Mouse (Mus musculus) layer of hippocampus, adult 8-10 months (tissue): Measurements from ENCODE around the gene BC051665. TPM values are rescaled to one million over a fixed set of nuclear protein-coding genes. Genes with fewer than 3 reads are reported as not detected.

ENCODE experiments used
- DNase-seq, 2 experiments: peaks; one replicate each; pipeline ENCODE4 v3.0.0; 2022; ENCODE audit warnings: low spot score in 2 of 2
- total RNA-seq, 4 experiments: library from RNA; stranded (reverse); gene quantifications; 2 replicates each; pipeline ENCODE4 v1.2.4; 2022

BC051665 gene
- total RNA-seq, result not detected

DNA sequence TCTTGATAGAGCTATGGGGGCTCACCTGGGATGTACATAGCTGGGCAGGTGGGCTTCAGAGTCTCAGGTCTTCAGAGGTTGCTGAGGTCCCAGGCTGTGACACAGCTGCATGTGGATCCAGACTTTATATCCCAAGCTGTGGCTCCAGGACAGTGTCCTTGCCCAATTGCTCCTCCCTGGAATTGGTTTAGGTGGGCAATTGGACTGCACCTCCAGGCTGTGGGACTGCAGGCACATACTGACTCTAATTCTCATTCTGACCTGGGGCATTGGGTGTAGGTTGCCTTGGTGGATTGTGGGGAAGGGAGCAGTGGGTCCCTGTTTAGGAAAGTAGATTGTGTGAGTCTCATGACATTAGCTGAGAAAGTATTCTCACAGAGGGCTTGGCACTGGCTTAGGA is at the start of gene BC051665:
Gene BC051665, minus strand, starts transcription at position 101 of the 400 bp plus-strand sequence.
- DNase-seq, result no peak

GRCm38 (mm10) chr13:60826052-60826451 is 39.9 kb upstream of the BC051665 start:
- DNase-seq, result no peak

DNA sequence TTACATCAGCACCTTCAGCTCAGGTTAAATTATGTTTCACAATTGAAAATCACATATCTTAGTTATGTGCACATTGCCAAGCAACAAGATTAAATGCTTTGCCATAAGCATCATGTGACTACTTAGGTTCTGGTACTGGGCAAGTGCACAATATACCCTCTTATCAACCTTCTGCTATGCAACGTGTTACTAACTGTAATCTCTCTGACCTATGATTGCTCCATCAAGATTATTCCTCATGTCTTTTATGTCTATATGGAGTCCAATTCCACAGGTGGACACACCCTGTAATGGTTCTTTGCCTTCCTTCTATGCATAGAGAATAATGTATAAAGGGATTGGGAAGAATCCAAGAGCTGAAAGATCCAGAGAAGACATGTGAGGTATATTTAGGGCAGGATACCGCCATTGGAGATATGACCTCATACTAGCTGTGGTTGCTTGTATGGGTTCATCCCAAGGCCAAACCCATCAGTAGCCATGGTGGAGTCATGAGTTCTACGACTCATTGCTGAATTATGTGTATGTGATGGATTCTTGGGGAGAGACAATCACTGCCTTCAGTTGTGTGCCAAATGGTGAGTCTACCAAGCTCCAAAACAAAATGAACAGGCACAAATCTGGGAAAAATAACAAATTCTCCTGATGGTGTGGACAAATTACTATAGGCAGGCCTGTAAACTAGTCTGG is 34.5 kb upstream of the BC051665 start:
- no peak for DNase-seq

DNA sequence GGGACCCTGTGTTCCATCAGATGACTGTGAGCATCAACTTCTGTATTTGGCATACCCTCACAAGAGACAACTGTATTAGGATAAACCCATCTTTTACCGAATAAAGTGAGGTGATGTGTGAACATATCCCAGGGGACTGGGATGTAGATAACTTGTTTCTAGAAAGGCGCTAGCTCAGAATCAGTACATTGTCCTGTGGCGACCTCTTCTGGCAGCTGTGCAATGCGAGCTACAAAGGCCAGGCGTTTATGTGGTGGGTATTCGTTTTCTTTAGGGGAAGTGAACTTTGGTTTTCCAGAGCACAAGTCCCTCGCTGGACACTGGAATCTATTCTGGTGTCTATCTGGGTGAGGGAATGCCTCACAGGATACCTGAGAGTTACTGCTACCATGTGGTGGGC is 33.3 kb upstream of the BC051665 start:
- DNase-seq, result peak in 1 of 2 experiments; percentile 11

GRCm38 (mm10) chr13:60813722-60814121 is 27.6 kb upstream of the BC051665 start:
- DNase-seq, result no peak

DNA sequence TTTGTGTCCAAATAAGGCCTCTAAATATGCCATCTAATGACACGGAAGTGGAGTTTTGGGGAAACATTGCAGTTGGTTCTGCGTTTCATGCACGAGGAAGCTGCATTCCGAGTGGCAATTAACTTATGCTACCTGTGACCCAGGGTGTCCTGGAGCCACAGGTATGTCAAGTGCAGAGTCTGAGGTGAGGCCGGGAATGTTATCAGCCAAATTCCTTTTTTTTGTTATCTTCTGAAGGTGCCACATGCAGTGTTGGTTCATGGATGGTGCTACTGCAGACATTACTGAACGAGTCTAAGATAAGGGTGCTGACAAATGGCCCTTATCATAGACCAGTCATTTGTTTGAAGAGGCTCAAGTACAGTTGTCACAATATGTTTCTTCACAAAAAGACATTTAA is 26.6 kb upstream of the BC051665 start:
- DNase-seq, result no peak

GRCm38 (mm10) chr13:60809690-60810089 is 23.5 kb upstream of the BC051665 start:
- no peak for DNase-seq

- no peak for DNase-seq
Observed at GRCm38 (mm10) chr13:60802749-60803148, 16.6 kb upstream of the BC051665 start, which contains the start of gene Ctsll3. TSS of gene Ctsll3 (minus strand) at chr13:60802849.

GRCm38 (mm10) chr13:60789466-60789865 is 3.3 kb upstream of the BC051665 start:
- no peak for DNase-seq

DNA sequence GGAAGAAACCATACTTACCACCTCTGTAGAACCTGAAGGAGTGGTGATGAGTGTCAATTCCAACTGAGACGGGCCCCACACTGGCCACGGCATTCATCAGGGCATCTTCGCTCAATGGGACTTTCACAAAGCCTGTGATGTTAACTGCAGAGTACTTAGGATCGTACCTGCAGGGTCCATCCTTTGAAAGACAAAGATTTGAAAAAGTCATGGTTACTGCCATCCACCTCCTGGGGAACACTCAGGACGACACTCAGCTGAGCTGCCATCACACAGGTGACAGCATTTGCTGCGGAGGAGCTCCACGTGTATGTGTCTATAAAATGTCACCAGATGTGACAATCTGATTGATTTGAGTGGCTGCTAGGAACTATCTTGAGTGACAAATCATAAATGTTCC is 2.9 kb downstream of the BC051665 start:
- no peak for DNase-seq

- DNase-seq, result no peak
Observed at GRCm38 (mm10) chr13:60780534-60780933, 5.6 kb downstream of the BC051665 start.

- DNase-seq, result no peak
Observed at GRCm38 (mm10) chr13:60761161-60761560, 25.0 kb downstream of the BC051665 start.

GRCm38 (mm10) chr13:60760392-60760791 is 25.8 kb downstream of the BC051665 start:
- no peak for DNase-seq

DNA sequence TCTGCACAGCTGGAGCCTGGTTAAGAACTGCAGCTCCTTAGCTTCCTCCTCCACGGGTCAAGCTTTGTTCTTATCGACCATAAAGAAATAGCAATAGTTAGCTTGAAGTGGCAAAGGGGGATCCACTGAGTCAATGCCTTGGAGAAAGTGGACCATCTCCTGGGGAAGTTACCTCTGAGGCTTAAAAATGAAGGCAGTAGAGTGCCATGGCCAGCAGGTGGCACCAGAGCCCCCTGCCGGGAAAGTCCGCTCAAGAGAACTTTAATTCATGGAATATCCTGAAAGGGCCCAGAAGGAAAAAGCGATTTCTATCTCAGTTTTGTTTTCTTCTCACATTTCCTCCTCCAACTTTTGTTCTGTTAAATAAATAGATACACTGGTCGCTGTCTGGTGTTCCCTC is 27.0 kb downstream of the BC051665 start:
- DNase-seq, result peak in 1 of 2 experiments; percentile 7

DNA sequence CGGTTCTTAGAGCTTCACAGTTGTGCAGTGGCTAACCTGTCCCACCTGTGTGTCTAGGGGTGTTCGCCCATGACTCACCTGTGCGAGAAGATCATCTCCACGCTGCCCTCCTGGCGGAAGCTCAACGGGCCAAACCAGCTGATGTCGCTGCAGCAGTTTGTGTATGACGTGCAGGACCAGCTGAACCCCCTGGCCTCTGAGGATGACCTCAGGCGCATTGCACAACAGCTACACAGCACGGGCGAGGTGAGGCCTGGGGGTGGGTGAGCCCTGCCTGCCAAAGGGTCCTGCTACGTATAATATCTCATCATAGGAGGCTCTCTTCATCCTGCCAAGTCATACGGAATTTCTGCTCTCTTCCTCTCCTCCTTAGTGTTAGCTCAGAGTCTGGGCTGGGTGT is 28.9 kb downstream of the BC051665 start:
- DNase-seq, result peak in 1 of 2 experiments; percentile 5

DNA sequence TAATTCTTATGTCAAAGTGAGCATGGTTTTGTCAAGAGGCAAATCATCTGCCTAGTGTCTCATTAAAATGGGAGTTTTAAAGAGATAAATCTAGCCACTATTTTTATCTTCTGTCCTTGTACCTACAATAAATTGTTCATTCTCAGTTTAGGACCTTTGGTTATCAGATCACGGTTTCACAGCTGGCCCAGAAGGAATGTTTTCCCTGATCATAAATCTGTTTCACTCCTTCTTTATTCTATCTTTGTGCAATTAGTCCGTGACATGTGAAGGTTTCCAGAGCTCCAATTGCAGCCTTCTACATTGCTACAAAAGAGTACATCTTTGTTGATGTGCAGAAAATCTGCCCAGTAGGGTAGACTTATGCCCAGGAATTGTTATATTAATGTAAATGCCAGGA is 30.9 kb downstream of the BC051665 start:
- no peak for DNase-seq

- DNase-seq, result no peak
Observed at GRCm38 (mm10) chr13:60753216-60753615, 32.9 kb downstream of the BC051665 start.

- DNase-seq, result peak in 1 of 2 experiments; percentile 10
Observed at GRCm38 (mm10) chr13:60750930-60751329, 35.2 kb downstream of the BC051665 start.

GRCm38 (mm10) chr13:60748556-60748955 is 37.6 kb downstream of the BC051665 start:
- no peak for DNase-seq

- no peak for DNase-seq
Observed at GRCm38 (mm10) chr13:60747201-60747600, 39.0 kb downstream of the BC051665 start.

GRCm38 (mm10) chr13:60746271-60746670 is 39.9 kb downstream of the BC051665 start:
- DNase-seq, result no peak

DNA sequence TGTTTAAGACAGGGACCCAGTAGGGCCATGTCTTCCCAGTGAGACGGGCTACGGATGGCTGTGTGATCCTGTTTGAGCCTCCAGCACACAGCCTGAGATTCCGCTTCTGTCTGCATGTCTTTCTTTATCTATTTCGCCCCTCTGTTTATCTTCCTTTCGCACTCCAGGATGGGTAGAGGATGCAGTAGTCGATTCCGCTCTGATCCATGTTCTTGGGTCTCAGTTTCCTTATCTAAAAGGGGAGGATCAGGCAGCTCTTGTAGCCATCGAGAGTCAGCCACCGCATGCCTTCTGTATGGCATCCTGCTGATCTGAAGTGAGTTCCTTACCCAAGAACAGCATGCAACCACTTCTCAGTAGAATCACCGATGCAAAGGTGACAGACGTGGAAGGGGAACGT is 40.8 kb downstream of the BC051665 start:
- no peak for DNase-seq

- no peak for DNase-seq
Observed at GRCm38 (mm10) chr13:60744736-60745135, 41.4 kb downstream of the BC051665 start.
